Mouse (Mus musculus): ENCODE results near the gene Mkrn2os. TPM values are rescaled to one million over a fixed set of nuclear protein-coding genes. Genes with fewer than 3 reads are reported as not detected.

The Mkrn2os gene
- total and polyA plus RNA-seq, 3 experiments: not detected

DNA sequence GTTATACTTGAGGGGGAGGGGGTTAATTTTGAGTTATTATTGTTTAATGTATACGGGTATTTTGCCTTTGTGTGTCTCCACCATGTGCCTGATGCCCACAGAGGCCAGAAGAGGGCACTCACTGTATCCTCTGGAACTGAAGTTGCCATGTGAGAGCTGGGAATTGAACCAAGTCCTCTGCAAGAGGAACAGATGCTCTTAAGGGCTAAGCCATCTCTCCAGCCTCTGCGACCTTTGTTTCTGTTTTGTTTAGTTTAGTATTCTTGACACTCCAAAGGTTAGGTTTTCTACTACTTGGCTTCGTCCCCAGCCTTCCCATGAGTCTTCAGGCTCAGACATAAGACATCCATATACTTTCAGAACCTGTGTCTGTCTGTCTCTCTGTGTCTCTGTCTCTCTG, 8.2 kb downstream of the Mkrn2os start:
- peak; percentile 40 for DNase-seq (ENCODE audit: extremely low read depth)
- in situ Hi-C loops (cut with MboI; ENCODE audit: low pct_ligation_motif_present, low pct_unique_long_range_greater_than_20kb, low sequenced_read_pairs) (no loop called here), dilution Hi-C loops (cut with MboI; ENCODE audit: extremely low pct_ligation_motif_present, extremely low pct_unique_long_range_greater_than_20kb, low sequenced_read_pairs) (no loop called here)
- peak; percentile 69 for TF ChIP-seq MAX (IDR thresholded peaks at IDR 0.05; ENCODE audit: low read length)
- TF ChIP-seq PAX5 (IDR thresholded peaks at IDR 0.05; ENCODE audit: low read length): no peak
- TF ChIP-seq BHLHE40 (IDR thresholded peaks at IDR 0.05; ENCODE audit: low read depth, low read length): no peak
- peak in 1 of 2 experiments; percentile 54; a peak in 2 of 4 replicates for TF ChIP-seq CTCF (conservative IDR thresholded peaks at IDR 0.05 in 1 of 2, IDR thresholded peaks at IDR 0.05 in 1 of 2; ENCODE audit: low read depth in 2 of 2, low read length in 2 of 2)
- peak; percentile 90 for TF ChIP-seq MYC (IDR thresholded peaks at IDR 0.05; ENCODE audit: low read depth, low read length)
- peak; percentile 21 for TF ChIP-seq RAD21 (IDR thresholded peaks at IDR 0.05; ENCODE audit: low read depth, low read length)
- no peak for TF ChIP-seq ELF1 (IDR thresholded peaks at IDR 0.05; ENCODE audit: low read depth, low read length)
- TF ChIP-seq SMC3 (IDR thresholded peaks at IDR 0.05; ENCODE audit: low read depth, low read length): peak; percentile 29
- Histone ChIP-seq H3K9me3 (replicated peaks; ENCODE audit: low read length) (no peaks in the 10 kb centered on the region), H3K36me3 (replicated peaks in 1 of 2; ENCODE audit: control insufficient read depth in 1 of 2, insufficient read depth in 1 of 2, low read length in 1 of 2) (peaks cover 0 to 9% of the 10 kb centered on the region in 2 experiments), H3K9ac (ENCODE audit: insufficient read depth, low read depth) (0 out of 2 replicates have a peak overlapping the region, but pooled peaks have one; percentile 5), H3K27me3 (replicated peaks) (no peaks in the 10 kb centered on the region), H3K4me2 (ENCODE audit: insufficient read depth, low read depth, poor library complexity, severe bottlenecking) (peak overlapping the region; percentile 74), H3K4me3 (replicated peaks in 1 of 3; ENCODE audit: low read depth in 2 of 3, low read length in 2 of 3, poor library complexity in 1 of 3) (peak overlapping the region in 1 of 3 experiments; percentile 23), H3K79me2 (replicated peaks; ENCODE audit: control insufficient read depth, extremely low read depth, insufficient read depth, poor library complexity, severe bottlenecking) (no peaks in the 10 kb centered on the region), H3K4me1 (ENCODE audit: control insufficient read depth in 1 of 2, insufficient read depth in 2 of 2) (peaks cover 16 to 53% of the 10 kb centered on the region in 2 experiments), H3K27ac (ENCODE audit: insufficient read depth, low read depth) (no peak overlapping the region; the same call in 1 of the 2 replicates)

DNA sequence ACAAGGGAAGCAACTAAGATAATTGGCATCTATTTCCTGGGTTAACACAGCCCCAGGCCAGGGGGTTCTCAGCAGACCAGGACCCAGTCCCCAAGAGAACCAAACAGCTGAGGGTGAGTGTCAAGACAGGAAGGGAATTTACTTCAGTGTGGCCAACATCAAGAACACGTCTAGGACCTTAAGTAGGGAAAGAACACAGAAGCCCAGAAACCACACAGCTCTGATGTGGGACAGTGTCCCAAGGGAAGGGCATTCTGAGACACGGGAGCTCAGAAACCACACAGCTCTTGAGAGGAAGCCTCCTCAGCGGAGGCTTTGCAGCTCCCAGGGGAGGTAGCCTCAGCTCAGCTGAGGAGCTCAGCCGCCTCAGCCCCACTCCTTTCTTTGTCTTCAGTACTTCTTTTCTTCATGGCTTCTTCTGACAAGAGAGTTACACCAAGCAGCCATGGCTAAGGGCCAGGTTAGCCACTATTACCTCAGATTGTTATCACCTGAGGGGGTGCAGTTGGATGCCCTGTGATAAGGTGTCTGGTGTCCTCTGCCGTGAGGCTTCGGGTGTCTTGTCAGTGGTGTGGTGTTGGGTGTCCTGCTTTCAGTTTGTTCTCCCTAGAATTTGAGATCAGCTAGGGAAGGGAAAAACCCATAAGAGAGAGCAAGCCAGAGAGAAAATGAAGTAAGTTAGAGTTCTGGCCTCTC, 8.8 kb downstream of the Mkrn2os start:
- peak overlapping the region in 2 of 3 experiments; percentile 23 to 30 for H3K4me3 ChIP-seq (replicated peaks in 1 of 3; ENCODE audit: low read depth in 2 of 3, low read length in 2 of 3, poor library complexity in 1 of 3)
- H3K9me3 ChIP-seq (replicated peaks; ENCODE audit: low read length): no peaks in the 10 kb centered on the region
- in situ Hi-C loops (cut with MboI; ENCODE audit: low pct_ligation_motif_present, low pct_unique_long_range_greater_than_20kb, low sequenced_read_pairs) (no loop called here), dilution Hi-C loops (cut with MboI; ENCODE audit: extremely low pct_ligation_motif_present, extremely low pct_unique_long_range_greater_than_20kb, low sequenced_read_pairs) (no loop called here)
- peaks cover 2 to 14% of the 10 kb centered on the region in 2 experiments for H3K36me3 ChIP-seq (replicated peaks in 1 of 2; ENCODE audit: control insufficient read depth in 1 of 2, insufficient read depth in 1 of 2, low read length in 1 of 2)
- H3K9ac ChIP-seq (ENCODE audit: insufficient read depth, low read depth): peak overlapping the region; percentile 5; the same call in 1 of the 2 replicates
- TF ChIP-seq MAFK (IDR thresholded peaks at IDR 0.05; ENCODE audit: insufficient replicate concordance, low read length): peak; percentile 67
- TF ChIP-seq ZKSCAN1 (IDR thresholded peaks at IDR 0.05; ENCODE audit: borderline replicate concordance, low read depth, low read length): no peak
- TF ChIP-seq ETS1 (conservative IDR thresholded peaks at IDR 0.05; ENCODE audit: low read depth, low read length): peak; percentile 92
- TF ChIP-seq HCFC1 (IDR thresholded peaks at IDR 0.05; ENCODE audit: low read depth, low read length): no peak
- no peak for TF ChIP-seq GABPA (IDR thresholded peaks at IDR 0.05; ENCODE audit: insufficient replicate concordance, low read depth, low read length)
- TF ChIP-seq ZNF384 (IDR thresholded peaks at IDR 0.05; ENCODE audit: low read depth, low read length): no peak
- TF ChIP-seq ELF1 (IDR thresholded peaks at IDR 0.05; ENCODE audit: low read depth, low read length): peak; percentile 20; the same call in 1 of the 2 replicates
- TF ChIP-seq TCF12 (IDR thresholded peaks at IDR 0.05; ENCODE audit: low read depth, low read length): peak; percentile 27; the same call in 1 of the 2 replicates
- TF ChIP-seq JUND (conservative IDR thresholded peaks at IDR 0.05; ENCODE audit: low read depth, low read length): no peak
- no peak for TF ChIP-seq NELFE (IDR thresholded peaks at IDR 0.05; ENCODE audit: low read depth, low read length)
- TF ChIP-seq KAT2A (IDR thresholded peaks at IDR 0.05; ENCODE audit: insufficient replicate concordance, low read length): peak; percentile 72; the same call in 1 of the 2 replicates
- TF ChIP-seq RCOR1 (conservative IDR thresholded peaks at IDR 0.05; ENCODE audit: low read depth, low read length): 0 out of 2 replicates have a peak, but pooled peaks have one; percentile 18
- peak; percentile 92 for TF ChIP-seq BHLHE40 (IDR thresholded peaks at IDR 0.05; ENCODE audit: low read depth, low read length)
- no peak for TF ChIP-seq ZC3H11A (IDR thresholded peaks at IDR 0.05; ENCODE audit: low read depth, low read length)
- no peak; the same call in 1 of the 2 replicates for TF ChIP-seq MXI1 (IDR thresholded peaks at IDR 0.05; ENCODE audit: low read depth, low read length)
- peak; percentile 71; the same call in 1 of the 2 replicates for TF ChIP-seq MEF2A (IDR thresholded peaks at IDR 0.05; ENCODE audit: borderline replicate concordance, low read depth, low read length)
- peak; percentile 56 for TF ChIP-seq IRF4 (IDR thresholded peaks at IDR 0.05; ENCODE audit: low read depth, low read length)
- TF ChIP-seq TBP (conservative IDR thresholded peaks at IDR 0.05; ENCODE audit: low read depth, low read length): no peak
- TF ChIP-seq PAX5 (IDR thresholded peaks at IDR 0.05; ENCODE audit: low read length): no peak
- TF ChIP-seq MAX (IDR thresholded peaks at IDR 0.05; ENCODE audit: low read length): no peak
- TF ChIP-seq USF1 (IDR thresholded peaks at IDR 0.05; ENCODE audit: low read depth, low read length): no peak
- TF ChIP-seq CTCF (conservative IDR thresholded peaks at IDR 0.05 in 1 of 2, IDR thresholded peaks at IDR 0.05 in 1 of 2; ENCODE audit: low read depth in 2 of 2, low read length in 2 of 2): no peak
- peak; percentile 70; the same call in 1 of the 2 replicates for TF ChIP-seq SIN3A (IDR thresholded peaks at IDR 0.05; ENCODE audit: low read length)
- peak; percentile 35; the same call in 1 of the 2 replicates for TF ChIP-seq EP300 (IDR thresholded peaks at IDR 0.05; ENCODE audit: low read length)
- H3K79me2 ChIP-seq (replicated peaks; ENCODE audit: control insufficient read depth, extremely low read depth, insufficient read depth, poor library complexity, severe bottlenecking): no peaks in the 10 kb centered on the region
- peak overlapping the region; percentile 77 for H3K27ac ChIP-seq (ENCODE audit: insufficient read depth, low read depth)
- H3K4me1 ChIP-seq (ENCODE audit: control insufficient read depth in 1 of 2, insufficient read depth in 2 of 2): peaks cover 16 to 53% of the 10 kb centered on the region in 2 experiments
- H3K4me2 ChIP-seq (ENCODE audit: insufficient read depth, low read depth, poor library complexity, severe bottlenecking): peak overlapping the region; percentile 74
- H3K27me3 ChIP-seq (replicated peaks): no peaks in the 10 kb centered on the region
- peak; percentile 50 for DNase-seq (ENCODE audit: extremely low read depth)
